ENCODE assay signal across 20 mouse cellular contexts in the genomic region with DNA sequence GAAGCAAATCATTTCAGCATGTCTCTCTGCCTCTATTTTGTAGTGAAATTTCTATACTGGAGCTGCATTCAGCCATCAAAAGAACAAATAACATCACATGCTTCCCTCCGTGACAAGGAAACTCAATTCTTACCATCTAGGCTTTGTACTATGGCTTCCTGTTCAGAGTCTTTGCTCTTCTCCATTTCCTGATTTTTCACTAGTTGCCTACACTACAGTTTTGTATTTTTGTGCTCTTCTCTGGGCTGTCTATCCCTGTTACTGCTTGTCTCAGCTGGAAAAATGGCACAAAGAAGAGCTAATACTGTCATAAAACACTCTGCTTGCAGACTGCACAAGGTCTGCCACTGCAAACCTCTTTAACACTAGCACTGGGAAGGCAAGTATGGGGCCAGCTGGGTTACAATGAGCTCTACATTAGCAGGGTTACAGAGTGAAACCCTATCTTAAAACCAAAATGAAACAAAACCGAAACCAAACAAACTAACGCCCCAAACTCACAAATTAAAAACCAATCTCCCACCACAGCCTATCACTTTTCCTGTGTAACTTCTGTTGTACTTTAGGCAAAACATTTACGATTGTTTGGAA. TPM values are rescaled to one million over a fixed set of nuclear protein-coding genes. Genes with fewer than 3 reads are reported as not detected.
DNase-seq lines count a peak whose midpoint lies in the region; ATAC-seq and TF ChIP-seq lines count a peak whose summit lies in the region.
"Had no signal": no experiment of that assay in that cellular context is flagged by ENCODE, and none has a peak within 500 bp of the region (broad histone marks: within the 10 kb centered on the region; RNA-seq: fewer than 3 reads in every experiment).

No protein-coding gene starts in this region.

- H3K4me3 ChIP-seq in thymus, adult 2 months (ENCODE audit: control insufficient read depth, insufficient read depth, low read length): no peak overlapping the region
- H3K4me3 ChIP-seq: forebrain, embryonic 15.5 days; gastrocnemius, adult 2 months; heart, embryonic 15.5 days; hindbrain, embryonic 12.5 days; limb, embryonic 10.5 days had no signal

- H3K27me3 ChIP-seq in thymus, adult 2 months (ENCODE audit: control insufficient read depth, insufficient read depth, low read length): no peaks in the 10 kb centered on the region
- H3K27me3 ChIP-seq: forebrain, embryonic 15.5 days; heart, embryonic 15.5 days; hindbrain, embryonic 12.5 days; Patski had no signal

- 24% methylated on average over 4 of the region's 4 CpGs for WGBS in thymus, adult 2 months

- no peaks in the 10 kb centered on the region for H3K36me3 ChIP-seq in thymus, adult 2 months (ENCODE audit: control insufficient read depth, insufficient read depth, low read length)
- H3K36me3 ChIP-seq: forebrain, embryonic 15.5 days; heart, embryonic 15.5 days; hindbrain, embryonic 12.5 days; limb, embryonic 10.5 days had no signal

- peak; percentile 17 for DNase-seq in thymus, adult 2 months
- no peak for DNase-seq in thymus, postnatal 14 days
- peak; percentile 18 for DNase-seq in T-cell, adult 2 months (ENCODE audit: low spot score)
- no peak for DNase-seq in layer of hippocampus, adult 18-20 months (ENCODE audit: low spot score in 2 of 2)
- DNase-seq in ovary, postnatal 10 days (ENCODE audit: low spot score): no peak
- DNase-seq in adrenal gland, postnatal 14 days: no peak
- DNase-seq: adrenal gland, adult 2 months; cerebellum, adult 8-10 months; gastrocnemius, adult 2 months; heart, adult 18-20 months; kidney, adult 11 months; lung, adult 2 months; right cerebral cortex, postnatal 14 days had no signal

- H3K4me1 ChIP-seq in thymus, adult 2 months (replicated peaks; ENCODE audit: control insufficient read depth, insufficient read depth, low read length): peaks cover 6% of the 10 kb centered on the region
- H3K4me1 ChIP-seq: forebrain, embryonic 15.5 days; heart, embryonic 15.5 days; hindbrain, embryonic 12.5 days; limb, embryonic 10.5 days had no signal

- ATAC-seq in inflammation-experienced regulatory T-cells, adult 6 months: peak; percentile 79
- peak; percentile 51; the same call in 1 of the 2 replicates for ATAC-seq in neutrophil, adult 5-6 weeks (ENCODE audit: extremely low read depth, insufficient number of reproducible peaks, low FRiP score, poor library complexity, severe bottlenecking)
- ATAC-seq: forebrain, embryonic 15.5 days; Patski had no signal

- no peak for TF ChIP-seq POLR2A in thymus, adult 2 months (IDR thresholded peaks at IDR 0.05; ENCODE audit: control insufficient read depth, extremely low read depth, insufficient read depth, low read length, poor library complexity)

- H3K27ac ChIP-seq in thymus, adult 2 months (ENCODE audit: control insufficient read depth, insufficient read depth, low read length): peak overlapping the region; percentile 88
- H3K27ac ChIP-seq: forebrain, embryonic 15.5 days; gastrocnemius, adult 2 months; heart, embryonic 15.5 days; hindbrain, embryonic 12.5 days; limb, embryonic 10.5 days had no signal

- no peak for TF ChIP-seq CTCF in thymus, adult 2 months (IDR thresholded peaks at IDR 0.05; ENCODE audit: borderline replicate concordance, control insufficient read depth, extremely low read depth, insufficient read depth, low read length, poor library complexity)

RNA-seq across cellular contexts. Expression of a gene that starts 26.0 kb away (rescaled TPM):
- 26.7 and 30.9 TPM in 2 replicates for polyA plus RNA-seq in thymus, adult 2 months (2012; rRNA removed)
- 10 to 100 TPM in 1 of 3 experiments, 1 to 10 TPM in 2; 2.7 to 48.9 (median 4.2) TPM for polyA plus RNA-seq in inflammation-experienced regulatory T-cells, adult 6 months (2017; shearing (Covaris generic))
- 24.1 and 24.6 TPM in 2 replicates for total RNA-seq in neutrophil, adult 5-6 weeks (2017)
- total RNA-seq in layer of hippocampus, adult 18-20 months (2021): 100 to 1,000 TPM; 152 to 187 TPM
- 38.2 and 51.7 TPM in 2 replicates for total RNA-seq in adrenal gland, postnatal 14 days (2021)

RNA-seq across cellular contexts. Expression of a gene that starts 48.8 kb away (rescaled TPM):
- 304 and 370 TPM in 2 replicates for polyA plus RNA-seq in thymus, adult 2 months (2012; rRNA removed)
- polyA plus RNA-seq in inflammation-experienced regulatory T-cells, adult 6 months (2017; shearing (Covaris generic)): not detected
- total RNA-seq in neutrophil, adult 5-6 weeks (2017): not detected in 2 replicates
- under 1 TPM; 0.62 to 0.71 TPM for total RNA-seq in layer of hippocampus, adult 18-20 months (2021)
- total RNA-seq in adrenal gland, postnatal 14 days (2021): 928 and 1,198 TPM in 2 replicates

Comparison
In these comparisons a context has a peak if more than half of its experiments do, and no peak if none do; other contexts are left out.
1. DNase-seq: peak in thymus, adult 2 months (single experiment) and T-cell, adult 2 months (single experiment); none in thymus, postnatal 14 days (single experiment), layer of hippocampus, adult 18-20 months (0 of 2), ovary, postnatal 10 days (single experiment) and adrenal gland, postnatal 14 days (single experiment).
2. RNA of a gene that starts 48.8 kb away (total RNA-seq): 928 to 1,198 TPM in adrenal gland, postnatal 14 days; 0.62 to 0.71 TPM in layer of hippocampus, adult 18-20 months and not detected in neutrophil, adult 5-6 weeks; every median in the first group is over 100 times any median in the second.